Mouse (Mus musculus) urinary bladder, adult 18-20 months (tissue): ENCODE results near the gene Spen.
"Not testable (repeated sequence)": the region's sequence is repeated elsewhere in the genome, so short reads cannot be mapped to it uniquely, and the experiment has no call there.

Experiments used
- DNase-seq, 2 experiments: peaks; one replicate each; pipeline ENCODE4 v3.0.0; 2022; ENCODE audit warnings: low spot score in 2 of 2, mixed read lengths in 2 of 2

Gene Spen

GRCm38 (mm10) chr4:141538408-141539212 lies at the start of gene Spen:
Spen (minus strand) TSS chr4:141538597.
- DNase-seq, result peak; percentile 81 to 91

- no peak for DNase-seq
Observed at GRCm38 (mm10) chr4:141583919-141584318, 45.5 kb upstream of the Spen start.

- DNase-seq, result no peak
Observed at GRCm38 (mm10) chr4:141581051-141581450, 42.7 kb upstream of the Spen start.

- no peak for DNase-seq
Observed at GRCm38 (mm10) chr4:141578833-141579232, 40.4 kb upstream of the Spen start.

- DNase-seq, result no peak
Observed at GRCm38 (mm10) chr4:141576877-141577276, 38.5 kb upstream of the Spen start.

- no peak for DNase-seq
Observed at GRCm38 (mm10) chr4:141576404-141576803, 38.0 kb upstream of the Spen start.

GRCm38 (mm10) chr4:141574789-141575702 lies 36.6 kb upstream of the Spen start:
- peak; percentile 77 to 80 for DNase-seq

- DNase-seq, result peak in 1 of 2 experiments; percentile 67
Observed at GRCm38 (mm10) chr4:141573359-141573966, 35.1 kb upstream of the Spen start.

- DNase-seq, result no peak
Observed at GRCm38 (mm10) chr4:141572668-141573358, 34.4 kb upstream of the Spen start.

- no peak for DNase-seq
Observed at GRCm38 (mm10) chr4:141571934-141572333, 33.5 kb upstream of the Spen start.

- no peak for DNase-seq
Observed at GRCm38 (mm10) chr4:141571337-141571739, 32.9 kb upstream of the Spen start.

GRCm38 (mm10) chr4:141570821-141571220 lies 32.4 kb upstream of the Spen start:
- no peak for DNase-seq

- DNase-seq, result no peak
Observed at GRCm38 (mm10) chr4:141570004-141570403, 31.6 kb upstream of the Spen start.

GRCm38 (mm10) chr4:141568966-141569365 lies 30.6 kb upstream of the Spen start:
- DNase-seq, result no peak

GRCm38 (mm10) chr4:141567174-141567573 lies 28.8 kb upstream of the Spen start:
- not testable (repeated sequence) for DNase-seq

GRCm38 (mm10) chr4:141566187-141566586 lies 27.8 kb upstream of the Spen start:
- DNase-seq, result no peak

- DNase-seq, result no peak
Observed at GRCm38 (mm10) chr4:141565325-141565724, 26.9 kb upstream of the Spen start.

GRCm38 (mm10) chr4:141564660-141565059 lies 26.3 kb upstream of the Spen start:
- DNase-seq, result no peak

GRCm38 (mm10) chr4:141564209-141564608 lies 25.8 kb upstream of the Spen start:
- no peak for DNase-seq

GRCm38 (mm10) chr4:141562281-141562680 lies 23.9 kb upstream of the Spen start:
- no peak for DNase-seq

- not testable (repeated sequence) for DNase-seq
Observed at GRCm38 (mm10) chr4:141561331-141561919, 23.0 kb upstream of the Spen start.
